Mouse (Mus musculus): ENCODE measurements at regions not wholly inside any gene's neighbourhood (a gene's known extent, or its start where the extent isn't known, plus 50 kb on each side); places are given as distances from the start of the nearest gene placed in this dataset.

DNA sequence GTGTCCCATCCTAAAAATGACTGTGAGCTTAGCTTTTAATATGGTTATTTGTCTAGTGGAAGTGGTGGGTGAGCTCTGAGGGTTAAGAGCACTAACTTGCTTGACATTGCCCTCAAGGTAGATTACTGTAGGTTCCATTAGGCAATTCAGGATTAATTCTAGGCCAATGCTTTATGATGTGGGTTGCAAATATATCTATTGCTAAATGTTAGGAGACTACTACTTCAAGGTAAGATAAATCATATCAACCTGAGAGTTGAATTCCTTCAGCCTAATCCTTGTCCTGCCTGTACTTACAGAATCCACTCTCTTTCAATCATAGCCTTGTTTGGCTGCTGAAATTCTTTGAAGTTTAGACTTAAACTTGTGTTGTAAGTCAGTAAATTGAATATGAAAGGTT lies 501.2 kb upstream of the Pappa start:
- DNase-seq: no peak

DNA sequence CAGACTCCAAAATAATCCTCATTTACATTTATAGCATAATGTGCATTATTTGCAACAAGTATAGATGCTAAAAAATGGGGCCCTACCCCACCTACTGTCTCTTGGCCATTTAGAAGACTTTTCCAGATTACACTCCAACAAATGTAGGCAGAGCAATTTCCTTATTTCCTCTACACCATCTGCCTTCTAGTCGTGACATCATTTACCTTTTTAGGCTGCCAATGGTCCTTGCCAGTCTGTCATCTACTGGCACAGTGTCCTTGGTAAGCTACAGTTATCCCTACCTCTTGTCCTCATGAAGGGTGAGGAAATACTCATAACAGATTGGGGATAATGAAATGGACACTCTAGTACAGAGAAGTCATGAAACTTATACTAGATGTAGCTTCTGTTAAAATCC lies 491.8 kb upstream of the Pappa start:
- no peak for DNase-seq

DNA sequence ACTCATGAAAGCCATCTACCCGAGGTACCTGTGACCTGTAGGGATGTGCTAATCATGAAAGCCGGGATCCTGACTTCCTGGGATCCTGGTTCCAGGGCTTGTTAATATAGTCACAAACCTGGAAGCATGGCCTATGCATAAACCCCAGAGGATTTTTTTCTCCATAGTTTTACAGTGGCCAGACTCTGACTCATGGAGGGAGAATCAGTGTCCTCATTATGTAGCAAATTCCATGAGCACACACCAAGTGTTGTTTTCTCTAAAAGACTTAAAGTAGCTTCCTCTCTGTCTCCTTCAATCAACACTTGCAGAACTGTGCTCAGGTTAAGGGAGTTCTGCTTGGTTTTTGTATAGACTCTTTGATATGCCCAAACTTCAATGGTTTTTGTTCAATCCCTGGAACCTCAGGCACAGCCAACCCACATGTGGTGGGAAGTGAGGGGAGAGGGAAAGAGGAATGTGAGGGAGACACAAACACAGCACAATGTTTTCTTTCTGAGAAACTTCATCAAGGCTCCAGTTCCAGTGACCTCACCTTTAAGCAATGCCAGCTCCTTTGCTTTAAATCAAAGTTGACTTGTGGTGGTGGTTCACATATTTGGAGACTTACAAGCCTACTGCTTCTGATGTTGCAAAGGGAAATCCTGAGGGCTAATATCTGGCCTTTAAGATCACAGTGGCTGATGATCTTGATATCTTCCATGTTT lies 488.6 kb upstream of the Pappa start:
- no peak for DNase-seq

DNA sequence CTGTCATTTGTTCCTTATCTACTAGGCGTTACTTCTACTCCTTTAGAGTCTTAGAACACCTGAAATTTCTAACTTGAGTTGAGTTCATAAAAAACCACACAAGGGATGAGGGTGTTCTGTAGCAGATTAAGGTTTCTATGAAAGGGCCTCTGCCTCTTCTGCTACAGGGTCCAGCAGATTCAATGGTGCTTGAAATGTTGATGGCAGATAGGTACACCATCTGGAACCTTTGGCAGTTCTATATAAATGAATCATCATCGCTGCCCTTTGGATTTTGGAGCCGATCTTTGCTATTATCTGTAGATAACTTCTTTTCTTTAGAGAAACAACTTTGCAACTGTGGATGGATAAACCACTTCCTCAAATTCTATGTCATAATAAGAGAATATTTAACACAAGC lies 483.9 kb upstream of the Pappa start:
- DNase-seq: no peak

DNA sequence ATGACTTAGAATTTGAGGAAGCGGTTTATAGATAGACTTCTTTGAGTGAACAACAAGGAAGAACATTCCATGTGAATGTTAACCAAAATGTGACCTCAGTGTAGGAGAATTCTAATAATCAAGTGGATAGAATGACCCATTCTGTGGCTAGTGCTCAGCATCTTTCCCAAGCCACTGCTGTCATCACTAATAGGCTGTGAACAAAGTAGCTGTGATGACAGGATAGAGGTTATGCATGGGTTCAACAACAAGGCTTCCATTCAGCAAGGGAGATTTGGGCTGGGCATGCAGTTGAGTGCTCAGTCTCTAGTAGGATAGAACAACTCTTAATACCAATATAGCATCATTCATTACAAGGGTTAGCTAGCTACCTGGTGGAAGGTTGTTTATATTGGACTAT lies 483.0 kb upstream of the Pappa start:
- DNase-seq: no peak

DNA sequence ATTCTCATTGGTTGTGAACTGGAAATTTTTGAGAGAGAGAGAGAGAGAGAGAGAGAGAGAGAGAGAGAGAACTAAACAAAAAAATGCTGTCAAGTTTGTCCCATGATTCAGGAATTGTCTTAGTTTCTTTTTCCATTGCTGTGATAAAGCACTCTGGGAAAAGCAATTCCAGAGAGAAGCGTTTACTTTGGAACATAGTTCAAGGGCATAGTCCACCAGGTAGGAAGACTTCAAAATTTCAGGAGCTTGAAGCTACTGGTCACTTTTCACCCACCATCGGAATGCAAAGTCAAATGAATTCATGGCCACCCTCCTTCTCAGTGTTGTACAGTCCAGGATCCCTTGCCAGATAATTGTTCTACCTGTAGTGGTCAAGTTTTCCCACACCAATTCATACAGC lies 478.8 kb upstream of the Pappa start:
- no peak for DNase-seq

DNA sequence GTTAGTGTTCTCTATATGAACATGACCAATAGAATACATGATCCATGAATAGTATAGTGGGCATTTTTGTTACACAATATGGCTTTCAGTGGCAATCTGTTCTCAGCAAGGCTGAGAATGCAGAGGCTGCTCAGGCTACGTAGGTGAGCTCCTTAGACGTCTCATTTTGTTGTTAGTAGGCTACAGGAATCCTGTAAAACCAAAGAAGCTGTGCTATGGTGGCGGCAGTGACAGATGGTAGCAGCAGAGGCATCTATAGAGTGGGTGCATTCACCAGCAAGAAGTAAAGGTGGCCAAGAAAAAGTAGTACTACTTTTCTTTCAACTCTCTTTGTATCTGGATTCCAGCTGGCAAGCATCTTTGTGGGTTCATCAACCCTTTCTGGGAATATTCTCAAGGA lies 469.8 kb upstream of the Pappa start:
- no peak for DNase-seq

DNA sequence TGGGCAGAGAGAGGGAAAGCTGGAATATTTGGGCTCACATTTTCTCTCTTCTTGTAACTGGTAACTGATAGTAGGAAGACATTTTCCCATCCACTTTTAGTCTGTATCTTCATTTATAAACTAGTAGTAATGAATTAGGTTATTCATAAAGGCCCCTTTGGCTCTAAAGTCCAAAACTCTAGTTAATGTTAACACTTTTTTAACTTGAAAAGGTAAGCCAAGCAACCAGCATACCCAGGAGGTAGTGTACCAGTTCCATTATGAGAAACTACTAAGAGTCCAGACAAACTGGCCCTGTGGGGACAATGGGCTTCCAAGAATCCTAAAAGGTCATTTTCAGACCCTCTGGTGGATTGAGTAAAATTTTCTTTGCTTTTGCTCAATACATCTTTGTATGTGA lies 468.4 kb upstream of the Pappa start:
- DNase-seq: no peak

DNA sequence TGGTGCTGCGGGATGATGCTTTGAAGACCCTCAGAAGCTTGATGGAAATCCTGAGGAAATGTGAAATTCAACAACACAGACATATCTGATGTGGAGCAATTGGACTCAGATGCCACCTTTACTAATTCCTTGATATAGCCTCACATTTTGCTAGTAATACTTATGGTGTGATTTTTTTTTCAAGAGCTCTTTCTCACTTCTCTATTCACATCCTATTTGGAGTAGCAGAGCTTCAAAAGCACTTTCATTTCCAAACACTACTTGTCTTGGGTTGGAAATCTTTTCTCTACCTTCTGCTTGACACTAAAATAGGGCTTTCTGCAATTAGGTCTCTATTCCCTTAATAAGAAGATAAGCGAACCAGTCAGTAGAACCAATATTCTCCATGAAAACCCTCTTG lies 460.3 kb upstream of the Pappa start:
- no peak for DNase-seq

DNA sequence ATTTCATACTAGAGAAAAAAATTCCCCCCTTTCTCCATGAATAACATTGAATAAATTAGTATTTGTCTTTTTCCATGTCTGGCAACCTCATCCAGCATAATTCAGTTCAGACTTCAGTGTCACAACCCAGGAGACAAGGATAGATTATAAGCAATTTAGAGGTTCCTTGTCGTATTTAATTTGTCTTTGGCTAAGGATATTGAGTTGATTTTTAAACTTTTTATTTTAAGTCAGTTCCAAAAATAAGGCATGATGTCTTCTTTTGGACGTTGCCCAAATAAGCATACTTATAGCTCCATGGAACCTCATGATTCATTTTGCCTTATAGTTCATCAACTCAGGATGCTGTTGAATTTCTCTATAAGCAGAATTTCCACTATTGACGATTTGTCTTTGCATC lies 456.0 kb upstream of the Pappa start:
- DNase-seq: no peak

DNA sequence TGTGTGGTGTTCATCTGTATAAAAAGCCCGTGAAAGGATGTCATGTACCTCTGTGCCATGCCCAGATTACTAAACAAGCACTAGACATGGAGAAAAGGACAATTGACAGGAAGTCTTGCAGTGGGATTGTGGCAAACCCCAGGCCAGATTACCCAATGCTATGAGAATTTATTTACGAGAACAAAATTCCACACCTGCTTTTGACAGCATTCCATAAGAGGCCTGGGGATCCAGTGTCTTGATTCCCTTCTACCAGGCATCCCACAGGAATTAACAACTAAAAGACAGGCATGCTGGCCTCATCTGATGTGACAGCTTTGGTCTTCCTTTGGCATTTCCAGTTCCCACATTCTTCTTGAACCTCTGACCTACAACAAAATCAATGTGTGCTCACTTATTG lies 454.3 kb upstream of the Pappa start:
- DNase-seq: no peak

DNA sequence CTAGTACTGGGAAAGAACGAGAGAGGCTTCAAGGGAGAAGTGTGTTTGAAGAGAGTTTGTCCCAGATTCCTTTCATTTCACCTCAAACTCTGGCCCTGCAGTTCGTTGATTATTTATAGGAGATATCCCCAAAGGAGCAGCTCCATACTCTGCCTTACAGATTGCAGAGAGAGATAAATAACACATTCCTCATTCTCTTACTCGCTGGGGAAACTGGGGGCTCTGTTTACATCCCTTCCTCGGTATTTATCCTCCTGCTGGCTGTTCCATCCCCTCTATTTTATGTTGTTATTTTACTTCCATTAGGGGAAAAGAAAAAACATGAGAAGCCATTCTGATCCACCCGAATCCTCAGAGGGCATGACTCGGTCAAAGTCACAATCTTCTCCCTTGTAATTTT lies 447.5 kb upstream of the Pappa start:
- no peak for DNase-seq

DNA sequence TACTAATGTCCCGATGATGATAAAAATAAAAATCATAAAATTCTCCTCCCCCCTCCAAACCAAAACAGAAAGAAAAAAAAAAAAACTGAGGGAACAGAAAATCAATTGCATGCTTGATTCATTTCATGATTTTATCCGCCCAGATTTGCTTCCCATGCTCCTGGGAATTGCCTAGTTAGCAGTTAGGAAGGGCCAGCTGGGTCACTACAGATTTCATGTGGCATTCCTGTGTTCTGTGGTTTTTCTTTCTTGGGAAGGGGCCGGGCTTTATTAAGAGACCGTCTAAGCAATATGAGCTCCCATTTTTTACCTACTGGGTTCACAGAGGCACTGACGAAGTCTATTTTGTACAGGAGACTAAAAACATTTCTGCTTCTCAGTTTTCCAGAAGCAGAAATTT lies 447.1 kb upstream of the Pappa start:
- DNase-seq: no peak

DNA sequence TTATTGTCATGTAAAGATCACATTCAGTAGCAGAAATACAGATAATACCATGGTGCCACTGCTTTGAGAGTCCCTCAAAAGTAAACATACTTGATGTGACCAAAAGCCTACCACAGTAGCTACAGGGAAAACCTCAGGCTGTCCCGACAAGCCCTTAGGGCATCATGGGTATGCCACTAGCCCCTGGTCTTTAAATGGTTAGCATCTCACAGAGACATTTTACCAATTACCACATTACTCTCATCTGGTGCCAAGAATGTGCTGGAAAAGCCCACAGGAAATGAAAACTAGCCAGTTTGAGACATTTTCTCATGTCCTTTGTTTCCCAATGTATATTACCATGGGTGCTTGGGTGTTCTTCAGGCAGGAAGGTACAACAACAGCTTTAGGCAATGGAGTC lies 439.3 kb upstream of the Pappa start:
- no peak for DNase-seq

DNA sequence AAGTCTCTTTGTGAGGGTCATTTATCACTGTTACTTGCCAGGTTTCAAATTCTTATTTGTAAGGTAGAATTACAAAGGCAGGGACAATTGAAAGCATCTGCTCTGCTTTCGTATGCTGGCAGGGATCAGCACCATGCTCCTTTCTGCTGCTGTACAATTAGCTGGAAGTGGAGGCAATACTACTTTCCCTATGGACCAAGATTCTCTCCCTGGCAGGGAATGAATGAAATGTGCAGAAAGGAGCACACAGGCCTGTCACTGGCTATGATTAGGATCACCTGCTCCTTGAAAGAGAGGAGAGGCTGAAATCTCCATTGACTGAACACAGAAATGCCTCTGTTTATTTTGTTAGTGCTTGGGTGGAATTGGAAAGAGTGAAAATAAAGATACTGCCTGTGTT lies 427.8 kb upstream of the Pappa start:
- DNase-seq: no peak

DNA sequence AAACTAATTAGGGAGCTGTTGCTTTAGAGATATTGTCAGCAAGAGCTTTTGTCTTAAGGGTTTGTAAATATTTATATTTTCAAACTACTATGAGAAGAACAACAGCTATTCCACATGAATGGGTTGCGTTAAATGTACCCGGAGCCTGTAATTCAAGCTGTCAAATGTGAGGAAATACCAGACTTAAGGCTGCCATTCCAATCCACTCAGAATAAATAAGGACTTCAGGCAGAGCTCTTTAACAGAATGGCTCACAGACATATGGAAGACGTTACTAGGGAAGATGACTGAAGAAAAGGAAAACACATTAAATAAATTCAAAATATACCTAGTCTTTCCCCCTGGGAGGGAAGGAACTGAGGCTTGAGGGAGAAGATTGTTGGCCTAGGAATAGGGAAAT lies 400.7 kb upstream of the Pappa start:
- no peak for DNase-seq

DNA sequence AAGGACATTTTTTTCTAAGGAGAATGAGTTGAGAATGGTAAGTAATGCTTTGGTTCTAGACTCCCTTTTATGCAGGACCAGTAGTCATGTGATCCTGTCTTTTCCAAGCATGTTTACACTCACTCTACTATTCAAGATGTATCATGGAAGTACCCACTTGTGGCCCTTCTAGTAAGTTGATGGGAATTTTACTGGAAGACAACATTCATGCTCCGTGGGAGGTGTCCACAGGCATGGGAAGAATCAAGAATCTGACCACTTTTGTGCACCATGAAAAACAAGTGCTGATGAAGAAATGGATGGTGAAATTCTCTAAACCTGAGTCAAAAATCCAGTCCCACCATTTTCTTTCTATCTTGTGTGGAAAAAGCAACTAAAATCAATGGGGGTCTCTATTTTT lies 399.1 kb upstream of the Pappa start:
- no peak for DNase-seq

DNA sequence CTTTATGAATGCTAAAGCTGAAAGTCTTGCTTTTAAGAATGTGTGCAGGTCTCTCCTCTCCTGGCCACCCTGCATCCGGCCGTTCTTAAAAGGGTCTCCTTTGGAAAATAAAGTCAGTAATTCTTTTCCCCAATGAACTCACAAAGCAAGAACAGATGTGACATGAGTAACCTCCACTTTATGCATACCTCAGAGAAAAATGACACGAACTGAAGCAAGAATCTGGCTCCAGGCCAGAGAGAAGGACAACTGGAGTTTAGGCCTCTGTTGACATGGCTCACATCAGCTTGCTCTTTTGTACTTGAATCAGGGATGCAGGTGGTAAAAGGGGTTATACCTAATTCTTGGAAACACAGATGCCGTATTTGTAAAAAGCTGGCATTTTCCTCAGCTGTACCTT lies 368.0 kb upstream of the Pappa start:
- no peak for DNase-seq

DNA sequence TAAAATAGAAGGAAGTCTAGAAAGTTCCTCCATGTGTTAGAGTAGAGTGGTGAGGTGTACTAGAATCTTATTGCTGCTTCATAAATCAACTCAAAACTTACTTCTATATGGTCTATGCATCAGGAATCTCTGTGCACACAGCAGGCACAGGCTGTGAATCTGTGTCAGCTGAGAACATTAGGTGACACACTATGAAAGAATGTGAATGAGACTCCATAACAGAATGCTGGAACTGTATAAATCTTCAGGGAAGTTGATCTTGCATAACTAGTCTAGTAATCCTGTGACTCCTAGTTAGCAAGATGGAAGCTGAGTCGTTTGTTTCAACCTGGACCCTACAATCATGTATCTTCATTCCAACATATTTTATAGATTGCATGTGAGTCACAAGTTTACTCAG lies 355.4 kb upstream of the Pappa start:
- DNase-seq: no peak

DNA sequence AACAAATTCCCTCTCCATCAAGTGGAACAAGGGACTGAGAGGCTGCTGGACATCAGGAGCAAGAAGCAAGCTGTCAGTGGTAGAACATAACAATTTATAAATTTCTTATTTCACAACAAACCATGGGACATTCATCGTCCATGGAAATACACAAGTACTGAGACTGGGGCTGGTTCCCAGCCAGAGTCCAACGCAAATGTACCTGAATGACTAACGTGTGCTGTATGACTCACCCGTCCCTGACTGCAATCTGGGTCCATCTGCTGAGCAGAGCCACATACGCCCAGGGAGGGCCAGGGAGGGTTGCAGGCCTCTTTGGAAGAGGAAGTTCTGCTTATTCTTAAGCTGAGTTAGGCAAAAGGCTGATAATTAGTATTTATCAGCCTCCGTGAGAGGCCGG lies 320.1 kb upstream of the Pappa start:
- no peak for DNase-seq

DNA sequence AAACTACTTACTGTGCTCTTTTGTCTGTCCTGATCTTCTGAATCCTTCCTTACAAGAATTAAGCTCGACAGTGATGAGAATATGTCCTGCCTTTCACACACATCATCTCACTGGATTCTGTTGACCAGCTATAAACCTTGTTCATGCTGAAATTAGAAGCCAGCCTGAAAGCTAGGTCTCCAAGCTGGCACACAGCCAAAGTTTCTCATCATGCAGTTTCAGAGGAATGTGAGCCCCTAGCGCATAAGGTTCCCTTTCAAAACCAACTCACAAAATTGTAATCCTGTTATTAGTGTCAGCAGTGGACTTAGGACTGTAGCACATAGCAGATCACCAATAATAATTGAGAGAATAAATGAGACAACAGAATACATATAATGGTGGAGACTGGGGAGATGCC lies 319.0 kb upstream of the Pappa start:
- DNase-seq: peak in 1 of 2 experiments; percentile 6

DNA sequence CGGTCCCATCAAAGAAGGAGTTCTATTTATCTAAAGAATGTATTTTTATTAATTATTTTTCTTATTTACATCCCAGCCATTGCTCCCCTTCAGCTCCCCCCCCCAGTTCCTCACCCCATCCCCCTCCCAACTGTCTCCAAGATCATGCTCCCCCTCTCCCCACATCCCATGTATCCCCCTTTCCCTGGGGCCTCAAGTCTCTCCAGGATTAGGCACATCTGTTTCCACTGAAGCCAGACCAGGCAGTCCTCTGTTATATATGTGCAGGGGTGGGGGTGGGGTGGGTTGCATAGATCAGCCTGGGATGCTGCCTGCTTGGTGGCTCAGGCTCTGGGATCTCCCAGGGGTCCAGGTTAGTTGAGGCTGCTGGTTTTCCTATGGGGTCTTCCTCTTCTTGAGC lies 316.8 kb upstream of the Pappa start:
- no peak for DNase-seq

DNA sequence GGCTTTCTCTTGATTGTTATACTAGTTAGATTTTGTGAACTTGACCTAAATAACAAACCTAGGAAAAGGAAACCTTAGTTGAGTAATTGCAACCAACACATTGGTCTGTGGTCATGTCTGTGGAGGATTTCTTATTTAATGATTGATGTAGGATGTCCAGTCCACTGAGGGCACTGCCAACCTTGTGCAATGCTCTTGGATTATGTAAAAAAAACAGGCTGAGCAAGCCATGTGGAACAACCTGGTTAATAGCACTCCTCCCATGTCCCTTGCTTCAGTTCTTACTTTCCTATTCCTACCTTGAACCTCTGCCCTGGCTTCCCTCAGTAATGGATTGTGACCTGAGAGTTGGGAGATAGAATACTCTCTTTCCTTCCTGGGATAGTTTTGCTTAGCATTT lies 312.0 kb upstream of the Pappa start:
- DNase-seq: peak in 1 of 2 experiments; percentile 4

DNA sequence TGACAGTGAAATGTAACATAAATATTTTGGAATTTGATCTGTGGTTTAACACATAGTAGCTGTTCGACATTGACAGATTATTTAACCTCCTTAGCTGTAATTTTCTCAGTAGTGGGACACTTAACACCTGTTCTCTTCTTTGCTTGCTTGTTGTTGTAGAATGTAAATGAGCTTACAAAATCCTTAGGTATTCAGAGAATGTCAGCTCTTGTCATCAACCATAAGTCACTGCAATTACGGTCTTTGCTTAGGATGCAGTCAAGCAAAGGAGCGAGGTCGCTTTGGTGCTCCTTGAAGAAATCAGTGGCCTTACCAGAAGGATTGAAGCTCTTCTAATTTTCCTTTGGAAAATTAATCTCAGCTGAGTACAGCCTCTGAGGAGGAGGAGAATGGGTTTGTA lies 311.2 kb upstream of the Pappa start:
- peak in 1 of 2 experiments; percentile 2 for DNase-seq

DNA sequence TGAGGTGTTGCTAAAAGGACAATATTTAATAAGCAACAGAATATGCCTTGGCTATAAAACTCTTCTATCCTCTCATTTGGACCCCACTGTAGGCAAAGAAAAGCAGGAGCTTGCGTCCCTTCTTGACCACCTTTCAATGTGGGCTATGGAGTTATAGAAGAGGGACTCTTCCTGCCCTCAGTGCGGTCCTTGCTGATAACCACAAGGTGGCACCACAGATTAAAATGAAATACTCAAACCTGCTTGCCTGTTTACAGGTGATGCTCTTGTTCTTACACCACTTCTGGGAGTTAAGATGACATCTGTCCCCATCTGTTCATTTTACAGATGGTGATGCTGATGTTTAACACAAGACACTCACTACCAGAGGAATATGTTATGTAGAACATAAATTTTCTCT lies 291.1 kb upstream of the Pappa start:
- peak; percentile 13 to 20 for DNase-seq

DNA sequence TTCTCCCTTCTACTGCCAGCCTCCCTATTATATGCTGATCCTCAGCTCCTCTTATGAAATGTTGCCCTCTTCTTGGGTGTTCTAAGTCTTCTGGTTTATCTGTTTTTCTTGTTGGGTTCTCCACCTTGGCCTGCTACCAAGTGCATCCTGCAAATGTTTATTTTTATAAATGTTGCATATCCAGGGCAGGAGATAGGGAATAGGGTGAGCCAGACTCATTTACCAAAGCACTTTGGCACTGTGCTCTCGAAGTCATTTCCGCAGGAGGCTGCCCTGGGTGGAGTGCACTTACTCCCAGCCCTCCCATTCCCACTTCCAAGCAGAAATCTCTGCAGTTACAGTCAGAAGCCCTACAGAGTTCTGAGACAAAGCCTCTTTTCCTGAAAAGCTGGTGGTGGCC lies 249.5 kb upstream of the Pappa start:
- DNase-seq: no peak

Measured in kidney, postnatal 4 days (tissue).